Mouse (Mus musculus): ENCODE measurements around the gene Slc36a2.
"Not testable (repeated sequence)": the region's sequence is repeated elsewhere in the genome, so short reads cannot be mapped to it uniquely, and the experiment has no call there.

The Slc36a2 gene

DNA sequence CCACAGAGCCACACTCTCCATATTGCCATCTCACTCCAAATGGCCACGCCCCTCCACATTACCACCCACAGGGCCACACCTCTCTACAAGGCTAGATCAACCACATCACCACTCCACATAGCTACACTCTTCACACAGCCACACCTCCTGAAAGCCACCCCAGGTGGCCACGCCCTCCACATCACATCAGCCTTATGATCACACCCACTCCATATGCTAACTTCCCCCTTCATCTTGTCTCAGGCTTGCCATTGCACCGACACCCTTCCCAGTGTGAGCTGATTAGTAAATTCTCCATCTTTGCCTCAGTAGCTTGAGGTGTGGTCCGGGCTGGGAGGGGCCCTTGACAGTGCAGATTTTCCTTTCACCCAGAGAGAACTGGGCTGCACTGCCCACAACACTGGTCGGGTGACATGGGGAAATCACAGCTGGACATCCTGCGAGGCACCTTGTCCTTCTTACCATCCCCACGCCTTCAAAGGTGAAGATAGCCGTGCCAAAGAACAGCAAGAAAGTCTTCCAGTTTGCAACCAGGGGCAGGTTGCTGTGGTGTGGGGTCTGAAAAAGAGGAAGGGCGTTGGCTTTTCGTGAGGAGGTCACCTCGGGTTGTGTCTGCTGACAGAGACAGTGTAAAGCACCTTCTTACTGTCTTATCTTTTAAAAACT lies 53.7 kb downstream of the Slc36a2 start:
- DNase-seq: no peak

DNA sequence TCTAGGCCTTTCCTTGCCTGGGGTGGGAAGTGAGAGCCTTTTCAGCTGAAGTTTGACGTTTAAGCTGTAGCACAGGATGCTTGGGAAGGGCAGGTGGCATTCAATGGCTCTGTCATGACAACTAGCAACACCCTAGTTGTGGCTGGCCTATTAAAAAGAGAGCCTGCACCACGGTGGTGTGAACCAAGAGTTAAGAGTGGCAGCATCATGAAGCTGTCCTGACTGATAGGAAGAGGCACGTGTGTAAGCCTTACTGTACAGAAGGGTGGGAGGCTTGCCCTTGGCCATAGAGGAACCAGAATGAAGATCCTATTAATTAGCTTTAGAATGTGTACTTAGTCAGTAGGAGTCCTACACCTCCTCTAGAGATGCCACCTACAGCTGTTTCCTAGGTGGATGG lies 56.5 kb downstream of the Slc36a2 start:
- no peak for DNase-seq

GRCm38 (mm10) chr11:55127937-55128336 lies 56.9 kb downstream of the Slc36a2 start:
- no peak for DNase-seq

DNA sequence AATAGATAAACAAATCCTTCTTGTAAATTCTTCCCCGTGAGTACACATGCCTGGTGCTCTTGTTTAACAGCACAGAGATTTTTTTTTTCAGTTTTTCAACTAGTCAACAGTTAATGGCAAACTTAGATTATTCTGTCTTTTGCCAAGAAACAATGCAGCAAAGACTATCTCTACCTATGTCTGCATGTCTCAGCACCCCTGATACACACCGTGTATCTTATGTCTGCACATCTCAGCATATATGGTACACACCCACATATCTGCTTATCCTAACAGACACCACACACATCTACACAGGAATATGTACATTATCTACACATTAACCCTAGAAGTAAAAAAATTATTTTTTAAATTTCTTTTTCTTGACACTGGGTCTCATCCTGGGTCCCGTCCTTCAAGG lies 58.2 kb downstream of the Slc36a2 start:
- DNase-seq: no peak

DNA sequence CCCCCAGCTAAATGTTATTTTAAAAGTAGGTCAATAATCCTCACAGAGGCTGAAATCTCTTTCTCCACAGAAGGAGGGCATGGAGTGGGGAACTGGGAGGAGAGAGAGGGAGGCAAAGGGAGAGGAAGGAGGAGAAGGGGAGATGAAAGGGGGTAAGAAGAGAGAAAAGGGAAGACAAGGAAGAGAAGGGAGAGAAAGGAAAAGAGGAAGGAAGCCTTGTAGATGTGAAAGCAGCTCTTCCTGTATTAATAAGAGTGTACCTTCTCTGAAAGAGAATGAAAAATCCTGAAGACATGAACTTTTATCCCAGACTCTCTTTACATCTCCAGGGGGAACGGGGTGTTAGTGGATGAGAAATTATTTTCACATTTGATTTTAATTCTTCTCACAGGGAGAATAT lies 63.4 kb downstream of the Slc36a2 start:
- DNase-seq: no peak

DNA sequence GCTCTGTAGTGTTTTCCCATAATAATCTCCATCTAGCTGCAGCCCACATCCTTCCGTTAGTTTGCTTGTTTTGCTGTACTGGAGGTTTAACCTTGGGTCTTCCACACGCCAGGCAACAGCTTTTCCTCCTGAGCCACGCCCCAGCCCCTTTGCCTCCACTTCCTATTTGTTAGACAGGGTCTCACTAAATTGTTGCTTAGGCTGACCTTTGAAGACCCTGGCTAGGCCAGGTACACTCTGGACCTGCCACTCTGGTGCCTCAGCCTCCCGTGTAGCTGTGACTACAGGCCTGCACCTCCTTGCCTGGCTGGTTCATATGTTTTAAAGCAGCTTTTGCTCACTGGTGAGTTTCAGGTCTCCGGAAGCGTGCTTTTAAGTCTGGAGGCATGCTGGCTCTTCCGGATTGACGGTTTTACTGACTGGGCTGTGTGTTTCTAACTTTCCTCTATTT lies 64.0 kb downstream of the Slc36a2 start:
- DNase-seq: no peak

GRCm38 (mm10) chr11:55120279-55120678 lies 64.6 kb downstream of the Slc36a2 start:
- DNase-seq: no peak

GRCm38 (mm10) chr11:55117031-55117430 lies 67.8 kb downstream of the Slc36a2 start:
- no peak for DNase-seq

DNA sequence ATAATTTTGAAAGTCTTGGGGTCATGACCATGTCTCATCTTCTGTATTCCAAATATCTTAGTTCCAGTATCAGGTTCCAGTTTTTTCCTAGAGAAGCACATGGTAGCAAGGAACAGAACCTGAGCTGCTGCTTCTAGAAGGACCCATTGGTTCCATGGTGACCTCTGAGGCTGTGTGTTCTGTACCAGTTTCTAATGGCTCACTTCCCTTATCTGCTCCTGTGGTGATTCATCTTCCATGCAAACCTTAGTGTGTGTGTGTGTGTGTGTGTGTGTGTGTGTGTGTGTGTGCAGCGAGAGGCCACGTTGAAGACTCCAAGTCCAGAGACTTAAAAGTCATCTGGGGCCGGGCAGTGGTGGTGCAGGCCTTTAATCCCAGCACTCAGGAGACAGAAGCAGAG lies 68.9 kb downstream of the Slc36a2 start:
- no peak for DNase-seq

GRCm38 (mm10) chr11:55114291-55114690 lies 70.6 kb downstream of the Slc36a2 start:
- no peak for DNase-seq

GRCm38 (mm10) chr11:55113861-55114250 lies 71.0 kb downstream of the Slc36a2 start:
- DNase-seq: not testable (repeated sequence)

- no peak for DNase-seq
Measured at GRCm38 (mm10) chr11:55113209-55113860, 71.5 kb downstream of the Slc36a2 start.

DNA sequence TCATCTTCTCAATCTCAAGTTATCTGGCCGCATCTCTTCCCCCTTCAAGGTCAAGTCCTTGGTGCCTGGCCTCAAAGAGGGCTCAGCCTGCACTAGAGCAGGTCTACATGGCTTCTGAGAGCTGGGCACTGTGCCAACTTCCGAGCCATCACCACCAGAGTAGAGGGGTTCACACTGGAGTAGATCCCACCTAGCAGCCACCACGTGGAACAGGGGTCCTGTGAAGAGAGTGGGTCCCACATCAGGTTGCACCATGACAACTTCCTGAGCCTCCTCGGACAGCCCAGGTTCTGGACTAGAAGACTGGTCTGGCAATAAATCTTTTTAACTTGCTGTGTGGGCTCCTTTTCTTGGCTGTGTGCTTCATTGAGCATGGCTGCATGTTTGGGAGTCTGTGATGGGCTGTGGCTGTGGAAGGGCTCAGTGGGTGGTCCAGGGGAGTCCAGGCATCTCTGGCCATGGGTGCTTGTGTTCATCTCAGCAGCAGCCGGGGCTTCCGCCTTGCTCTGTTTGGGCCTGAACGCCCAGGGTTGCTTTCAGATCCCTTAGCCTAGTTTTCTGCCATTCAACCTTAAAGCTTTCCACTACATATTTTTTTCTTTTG lies 74.2 kb downstream of the Slc36a2 start:
- no peak for DNase-seq

DNA sequence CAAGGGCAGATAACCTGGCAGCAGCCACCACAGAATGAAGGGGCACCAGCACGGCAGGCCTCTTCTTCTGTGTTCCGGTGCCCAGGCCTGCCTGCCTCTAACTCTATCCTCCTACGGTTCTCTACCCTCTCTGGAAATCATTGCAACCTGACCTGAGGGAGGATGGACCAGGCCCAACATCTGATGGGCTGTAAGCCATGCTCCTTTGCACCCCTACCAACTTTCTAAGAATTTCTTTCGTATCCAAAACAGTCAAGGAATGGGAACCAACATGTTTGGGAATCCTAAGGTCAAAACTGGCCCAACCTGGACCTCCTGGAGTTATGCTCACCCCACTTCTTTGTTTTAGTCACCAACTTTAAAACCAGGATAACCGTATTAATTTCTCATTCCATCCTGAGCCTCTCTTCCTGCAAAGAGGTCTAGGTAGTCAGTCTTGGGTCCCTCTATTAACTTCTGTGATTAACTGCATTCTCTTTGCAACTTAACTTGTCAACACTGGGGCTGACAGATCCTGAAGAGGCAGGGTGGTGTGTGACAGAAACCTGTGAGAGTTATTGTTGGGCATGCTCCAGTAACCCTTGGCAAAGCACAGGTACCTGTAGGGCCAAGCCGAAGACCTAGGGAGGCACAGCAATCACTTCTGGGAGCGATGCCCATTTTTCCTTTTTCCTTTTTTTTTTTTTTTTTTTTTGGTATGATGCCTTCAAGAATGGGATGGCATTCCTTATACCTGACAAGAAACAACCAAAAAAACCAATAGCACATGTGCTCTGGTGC lies 75.2 kb downstream of the Slc36a2 start:
- DNase-seq: no peak

All from kidney, adult 8-10 months (tissue).